Mouse (Mus musculus): ENCODE data around the gene Stk38.
"Not testable (repeated sequence)": the region's sequence is repeated elsewhere in the genome, so short reads cannot be mapped to it uniquely, and the experiment has no call there.

The Stk38 gene

DNA sequence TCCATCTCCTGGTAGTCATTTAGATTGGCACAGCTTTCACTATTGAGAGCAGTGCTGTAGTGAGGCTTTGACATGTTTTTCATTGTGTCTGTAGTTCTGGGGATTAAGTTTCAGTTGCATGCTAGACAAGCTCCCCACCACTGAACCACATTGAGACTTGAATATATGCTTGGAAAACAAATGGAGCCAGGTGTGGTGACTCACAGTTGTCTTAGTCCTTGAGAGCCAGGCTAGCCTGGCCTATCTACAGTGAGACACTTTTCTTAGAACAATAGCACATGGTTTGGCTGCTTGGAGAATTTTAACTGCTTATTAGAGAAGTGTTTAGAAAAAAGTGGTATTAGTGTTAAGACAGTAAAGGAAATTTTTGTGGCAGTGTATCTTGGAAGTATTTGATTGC is 26.5 kb upstream of the Stk38 start:
- DNase-seq, result no peak

DNA sequence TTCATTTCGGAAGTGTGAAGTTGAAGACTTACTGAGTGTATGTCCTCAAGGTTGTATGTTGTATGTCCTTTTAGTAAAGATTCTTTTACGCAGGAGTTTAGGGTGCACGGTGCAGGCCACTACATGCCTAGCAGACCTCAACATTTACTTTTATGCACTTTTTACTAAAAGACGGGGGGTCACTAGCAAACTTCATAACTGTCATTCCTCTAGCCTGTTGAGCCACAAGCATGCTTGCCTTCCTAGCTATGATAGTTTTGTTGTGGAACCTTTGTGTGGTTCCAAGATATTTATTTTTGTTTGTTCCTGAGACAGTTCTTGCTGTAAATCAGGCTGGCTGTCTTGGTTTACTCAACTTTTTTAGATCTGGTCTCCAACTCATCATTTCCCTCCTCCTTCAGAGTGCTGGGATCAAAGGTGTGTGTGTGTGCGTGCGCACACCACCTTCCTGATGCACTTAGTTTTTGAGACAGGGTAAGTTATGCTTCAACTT is 25.8 kb upstream of the Stk38 start:
- DNase-seq, result peak; percentile 51

DNA sequence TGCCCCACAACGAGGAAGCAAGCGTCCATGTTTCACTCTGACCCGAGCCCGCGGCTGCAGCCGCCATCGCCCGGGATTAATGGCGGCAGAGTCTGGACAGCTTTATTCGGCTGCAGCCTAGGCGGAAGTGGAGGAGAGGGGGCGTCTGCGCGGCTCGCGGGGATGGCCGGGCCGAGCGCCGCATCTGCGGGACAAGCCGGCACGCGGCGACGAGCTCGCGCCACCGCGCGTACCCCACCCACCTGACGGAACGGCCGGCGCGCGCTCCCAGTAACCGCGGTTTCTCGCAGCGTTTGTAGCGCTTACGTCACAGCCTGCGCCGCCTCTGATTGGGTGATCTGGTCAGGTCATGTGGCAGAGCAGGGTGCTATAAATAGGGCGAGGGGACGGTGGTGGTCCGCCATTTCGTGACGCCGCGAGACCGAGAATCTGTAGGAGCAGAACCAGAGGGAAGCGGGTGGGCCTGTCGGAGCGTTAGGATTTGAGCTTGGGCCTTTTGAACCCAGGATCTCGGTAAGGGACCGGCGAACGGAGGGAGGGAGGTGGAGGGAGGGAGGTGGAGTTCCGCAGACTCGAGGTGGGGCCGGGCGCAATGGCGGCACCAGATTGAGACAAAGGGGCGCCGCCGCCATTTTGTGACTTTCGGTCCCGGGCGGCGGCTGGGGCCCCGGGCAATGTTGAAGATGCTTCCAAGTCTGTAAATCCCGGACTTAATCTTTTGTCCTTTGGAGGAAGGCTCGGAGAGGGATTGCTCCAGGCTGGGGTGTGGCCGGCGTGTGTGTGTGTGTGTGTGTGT is 24.7 kb upstream of the Stk38 start, which contains the start of gene Srsf3:
Gene Srsf3, plus strand, starts transcription at position 355 of the 796 bp plus-strand sequence.
- peak; percentile 99 for DNase-seq

- peak; percentile 70 for DNase-seq
Measured at GRCm38 (mm10) chr17:29031771-29032273, 24.0 kb upstream of the Stk38 start.

DNA sequence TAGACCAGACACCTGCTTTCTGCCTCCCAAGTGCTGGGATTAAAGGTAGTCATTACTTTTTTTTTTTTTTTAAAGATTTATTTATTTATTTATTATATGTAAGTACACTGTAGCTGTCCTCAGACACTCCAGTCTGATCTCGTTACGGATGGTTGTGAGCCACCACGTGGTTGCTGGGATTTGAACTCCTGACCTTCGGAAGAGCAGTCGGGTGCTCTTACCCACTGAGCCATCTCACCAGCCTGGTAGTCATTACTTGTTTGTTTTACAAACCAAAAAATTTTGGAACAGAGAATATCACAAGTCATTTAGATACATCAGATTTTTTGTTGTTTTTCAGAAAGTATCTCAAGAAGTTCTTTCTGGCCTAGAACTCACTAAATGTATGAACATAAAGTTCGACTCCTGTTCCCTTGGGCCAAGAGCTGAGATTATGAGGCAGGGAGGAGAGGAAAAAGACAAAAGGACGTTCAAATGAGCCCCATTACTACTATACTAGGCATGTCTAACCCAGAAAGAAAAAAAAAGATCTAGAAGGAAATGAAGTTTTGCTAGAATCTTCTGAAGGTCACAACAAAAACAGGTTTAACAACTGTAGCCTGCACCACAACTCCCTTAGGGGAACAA is 23.4 kb upstream of the Stk38 start:
- not testable (repeated sequence) for DNase-seq

DNA sequence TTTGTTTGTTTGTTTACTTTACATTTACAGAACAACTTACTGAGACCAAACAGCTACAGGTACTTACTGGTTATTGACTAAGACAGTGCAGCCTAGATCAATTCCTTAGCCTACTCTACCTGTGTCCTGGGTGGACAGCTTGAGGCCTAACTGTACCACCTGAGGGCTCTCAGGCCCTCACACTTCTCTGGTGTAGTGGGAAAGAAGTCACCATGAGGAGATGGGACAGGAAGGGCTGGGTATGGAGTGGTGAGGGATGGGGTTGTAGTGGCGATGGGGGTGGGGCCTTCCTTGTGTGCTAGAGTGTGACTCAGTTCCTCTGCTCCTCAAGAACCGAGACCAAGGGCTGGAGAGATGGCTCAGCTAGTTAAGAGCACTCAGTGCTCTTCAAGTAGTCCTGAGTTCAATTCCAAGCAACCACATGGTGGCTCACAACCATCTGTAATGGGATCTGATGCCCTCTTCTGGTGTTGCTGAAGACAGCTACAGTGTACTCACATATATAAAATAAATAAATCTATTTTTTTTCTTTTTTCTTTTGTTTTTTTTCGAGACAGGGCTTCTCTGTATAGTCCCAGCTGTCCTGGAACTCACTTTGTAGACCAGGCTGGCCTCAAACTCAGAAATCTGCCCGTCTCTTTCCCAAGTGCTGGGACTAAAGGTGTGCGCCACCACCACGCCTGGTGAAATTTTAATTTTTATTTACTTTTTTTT is 22.7 kb upstream of the Stk38 start:
- DNase-seq, result no peak

DNA sequence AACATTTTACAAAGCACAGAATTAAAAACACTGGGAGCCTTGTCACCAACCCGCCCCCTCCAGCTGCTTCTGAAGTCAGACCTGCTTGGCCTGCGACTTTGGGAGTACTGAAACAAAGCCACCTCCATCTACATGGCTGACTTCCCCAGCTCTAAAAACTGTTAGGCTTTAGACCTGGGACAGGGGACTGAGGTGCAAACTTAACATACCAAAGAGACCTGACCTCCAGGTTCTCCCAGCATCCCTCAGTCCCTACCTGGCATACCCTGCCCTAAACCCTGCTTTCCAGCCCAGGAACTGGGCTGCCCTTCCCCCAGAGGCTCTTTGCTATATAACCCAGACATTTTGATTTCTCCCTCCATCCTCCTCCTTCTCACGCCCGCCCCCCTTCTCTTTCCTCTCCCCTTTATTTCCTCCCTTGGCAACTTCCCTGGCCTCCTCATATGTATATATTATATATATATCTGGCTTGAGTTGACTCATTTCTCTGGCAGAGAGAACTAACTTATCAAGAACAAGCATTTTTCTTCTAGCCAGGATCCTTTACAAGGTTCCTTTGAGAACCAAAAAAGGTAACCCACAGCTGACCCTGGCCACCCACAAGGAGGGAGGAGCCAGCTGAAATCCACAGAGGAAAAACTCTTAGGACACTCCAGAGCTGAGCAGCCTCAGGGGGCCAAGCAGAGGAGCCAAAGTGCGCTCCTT is 19.0 kb upstream of the Stk38 start:
- DNase-seq, result no peak

- DNase-seq, result no peak
Measured at GRCm38 (mm10) chr17:29024896-29025565, 17.2 kb upstream of the Stk38 start.

DNA sequence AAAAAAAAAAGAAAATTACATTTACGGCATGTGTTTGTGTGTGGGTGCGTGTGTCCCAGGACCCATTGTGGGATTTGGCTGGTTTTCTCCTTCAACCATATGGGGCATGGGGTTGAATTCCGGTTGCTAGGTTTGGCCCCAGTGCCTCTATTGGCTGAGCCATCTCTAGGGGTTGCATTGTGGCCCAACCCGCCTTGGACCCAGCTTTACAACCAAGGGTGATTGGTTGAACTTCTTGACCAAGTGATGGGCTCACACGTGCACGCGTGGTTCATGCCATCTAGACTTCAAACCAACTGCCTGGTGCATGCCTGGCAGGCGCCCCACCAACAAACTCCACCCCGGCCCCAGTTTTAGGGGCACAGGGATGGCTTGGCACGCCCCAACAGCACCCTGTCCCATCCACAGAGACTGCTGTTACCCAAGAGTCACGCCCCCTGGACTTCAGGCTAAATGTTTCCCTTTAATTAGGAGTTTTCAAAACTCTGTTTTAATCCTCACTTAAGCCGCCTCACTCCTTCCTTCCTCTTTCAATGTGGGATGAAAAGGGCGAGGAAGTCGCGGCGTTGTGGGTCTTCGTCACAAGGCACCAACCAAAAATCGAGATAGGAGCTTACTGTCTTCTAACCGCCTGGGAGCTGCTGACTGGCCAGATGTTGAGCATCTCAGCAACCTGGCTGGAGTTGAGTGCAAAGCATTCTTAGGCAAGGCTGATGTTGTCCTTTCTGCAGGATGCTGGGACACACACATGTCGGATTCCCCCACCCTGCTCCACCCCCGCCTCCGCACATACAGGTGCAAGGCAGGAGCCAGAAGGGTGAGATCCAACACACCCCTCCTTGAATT is 16.5 kb upstream of the Stk38 start:
- peak; percentile 59 for DNase-seq

- DNase-seq, result no peak
Measured at GRCm38 (mm10) chr17:29023346-29023745, 15.6 kb upstream of the Stk38 start.

- peak; percentile 51 for DNase-seq
Measured at GRCm38 (mm10) chr17:29022230-29022819, 14.5 kb upstream of the Stk38 start.

DNA sequence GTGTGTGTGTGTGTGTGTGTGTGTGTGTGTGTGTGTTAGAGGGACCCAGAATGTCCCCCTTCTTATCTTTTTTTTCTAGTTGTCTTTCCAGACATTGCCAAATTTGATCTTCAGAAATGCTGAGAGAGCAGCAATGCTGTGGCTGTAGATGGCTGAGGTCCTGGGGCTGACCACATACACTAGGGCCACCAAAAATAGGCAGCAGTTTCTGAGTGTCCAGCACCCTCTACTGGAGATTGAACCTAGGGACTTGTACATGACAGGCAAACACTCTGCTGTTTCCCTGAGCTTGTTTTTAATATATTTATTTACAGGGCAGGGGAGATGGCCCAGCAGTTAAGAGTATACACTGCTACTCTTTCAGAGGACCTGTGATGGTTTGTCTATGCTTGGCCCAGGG is 12.6 kb upstream of the Stk38 start:
- no peak for DNase-seq

- DNase-seq, result no peak
Measured at GRCm38 (mm10) chr17:29019391-29019790, 11.6 kb upstream of the Stk38 start.

DNA sequence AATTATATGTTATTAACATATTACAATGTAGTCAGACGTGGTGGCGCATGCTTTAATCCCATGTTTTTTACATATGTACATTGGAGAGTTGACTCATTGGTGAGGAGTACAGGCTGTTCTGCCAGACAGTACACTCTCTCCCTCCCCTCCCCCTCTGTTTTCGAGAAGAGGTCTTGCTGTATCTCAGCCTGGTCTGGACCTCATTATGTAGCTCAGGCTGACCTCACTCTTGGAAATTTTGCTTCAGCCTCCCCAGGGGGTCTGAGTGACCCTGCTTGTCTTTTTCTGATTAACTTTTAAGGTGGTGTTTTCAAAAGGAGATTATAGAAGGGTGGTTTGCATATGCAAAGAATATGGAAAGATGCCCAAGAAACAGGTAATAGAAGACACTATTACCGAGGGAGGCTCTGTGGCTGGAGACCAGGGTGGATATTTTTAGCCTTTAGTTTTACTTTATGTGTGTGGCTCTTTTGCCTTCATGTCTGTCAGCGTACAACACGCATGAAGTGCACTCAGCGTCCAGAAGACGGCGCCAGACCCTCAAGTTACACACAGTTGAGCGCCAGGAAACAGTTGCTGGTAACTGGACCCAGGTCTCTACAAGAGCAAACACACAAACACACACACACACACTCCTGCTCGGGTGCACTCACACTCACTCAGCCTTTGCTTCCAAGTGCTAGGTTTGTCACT is 10.6 kb upstream of the Stk38 start:
- peak; percentile 36 for DNase-seq

- no peak for DNase-seq
Measured at GRCm38 (mm10) chr17:29016705-29017104, 8.9 kb upstream of the Stk38 start.

- peak; percentile 69 for DNase-seq
Measured at GRCm38 (mm10) chr17:29015638-29016037, 7.8 kb upstream of the Stk38 start.

DNA sequence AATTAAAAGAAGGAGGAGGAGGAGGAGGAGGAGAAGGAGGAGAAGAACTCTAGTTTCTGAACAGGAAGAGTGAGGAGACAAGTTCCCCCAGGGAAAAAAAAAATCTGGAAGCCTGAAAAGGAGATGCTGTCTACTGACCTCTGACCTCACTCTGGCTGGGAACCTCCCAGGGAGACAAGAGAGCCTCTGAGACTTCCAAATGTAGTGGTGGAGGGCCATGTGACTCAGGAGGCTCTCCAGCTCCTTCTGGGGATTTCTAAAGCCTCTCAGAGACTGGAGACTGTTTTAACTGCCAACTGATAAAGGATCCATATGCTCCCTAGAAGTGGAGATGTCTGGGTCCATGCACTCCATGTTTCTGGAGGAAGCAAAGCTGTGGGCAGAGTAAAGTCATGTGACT is 6.4 kb upstream of the Stk38 start:
- DNase-seq, result no peak

DNA sequence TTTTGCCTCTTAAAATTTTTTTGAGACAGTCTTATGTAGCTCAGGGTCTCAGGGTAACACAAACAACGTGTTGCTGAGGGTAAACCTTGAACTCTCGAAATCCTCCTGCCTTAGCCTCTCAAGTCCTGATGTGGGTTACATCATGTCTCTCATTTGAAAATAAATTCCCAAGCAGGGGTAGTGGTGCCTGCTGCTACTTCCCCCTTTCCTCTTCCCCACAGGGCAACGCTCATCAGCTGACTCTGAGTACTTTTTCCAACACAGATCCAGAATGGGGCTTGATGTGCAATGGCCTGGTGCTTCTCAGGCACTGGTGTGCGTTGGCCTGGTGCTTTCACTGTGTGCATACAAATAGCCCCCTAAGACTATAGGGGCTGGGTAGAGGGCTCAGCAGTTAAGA is 1.4 kb upstream of the Stk38 start:
- DNase-seq, result no peak

DNA sequence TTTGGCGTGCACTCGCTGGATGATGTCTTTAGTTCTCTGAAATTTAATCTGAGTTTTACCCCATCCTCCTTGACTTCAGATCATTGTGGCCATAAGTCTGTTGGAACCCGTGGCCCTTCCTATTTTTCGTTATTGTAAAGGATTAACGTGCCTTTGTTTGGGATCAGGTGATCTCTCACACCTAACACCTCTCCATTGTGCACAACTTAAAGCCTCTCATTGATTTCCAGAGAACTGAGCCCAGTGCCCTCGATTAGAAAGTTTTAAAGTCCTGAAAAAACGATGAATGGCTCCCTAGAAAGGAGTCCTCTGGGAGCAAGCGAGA is 493 bp upstream of the Stk38 start:
- no peak for DNase-seq

DNA sequence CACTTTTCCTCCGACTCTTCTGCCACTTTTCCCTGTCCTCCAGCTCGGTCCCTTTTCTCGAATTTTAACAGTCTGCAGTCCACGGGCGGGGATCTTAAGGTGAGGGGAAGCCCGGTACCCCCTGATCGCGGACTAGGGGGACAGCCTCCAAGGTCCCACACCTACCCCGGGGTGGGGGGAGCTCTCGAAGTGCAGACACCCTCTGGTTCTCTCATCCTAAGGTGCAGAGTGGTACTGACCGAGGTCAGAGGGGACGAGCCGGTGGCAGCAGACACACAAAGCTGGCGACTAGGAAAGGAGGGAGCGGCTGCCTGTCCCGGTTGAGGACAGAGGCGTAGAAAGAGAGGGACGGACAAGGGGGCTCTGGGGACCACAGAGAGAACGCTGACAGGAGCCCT is 553 bp downstream of the Stk38 start:
- DNase-seq, result peak; percentile 58
